Mouse (Mus musculus): ENCODE measurements around the gene Dhtkd1. TPM values are rescaled to one million over a fixed set of nuclear protein-coding genes. Genes with fewer than 3 reads are reported as not detected.

Gene Dhtkd1
- polyA plus RNA-seq, 1 experiment: 7.2 TPM

DNA sequence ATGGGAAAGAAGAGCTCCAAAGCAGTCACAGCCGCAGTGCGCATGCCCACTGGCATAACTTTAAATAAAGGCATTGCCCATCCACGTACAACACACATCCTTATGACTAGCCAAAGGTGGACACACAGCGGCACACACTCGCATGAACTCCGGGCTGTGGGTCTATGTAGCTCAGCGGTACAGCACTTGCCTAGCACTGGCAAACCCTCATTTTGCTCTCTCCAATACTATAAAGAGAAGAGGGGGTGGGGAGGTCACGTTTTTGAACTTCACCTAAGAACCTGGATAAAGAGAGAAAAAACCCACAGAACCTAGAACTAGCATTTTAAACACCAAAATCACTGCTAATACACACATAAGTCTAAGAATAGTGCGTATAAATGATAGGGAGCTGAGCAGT, 1.7 kb downstream of the Dhtkd1 start:
- no peak overlapping the region for H3K4me3 ChIP-seq (replicated peaks; ENCODE audit: insufficient read depth, low read depth, low read length)
- no peak for DNase-seq
- no peak for TF ChIP-seq POLR2A (IDR thresholded peaks at IDR 0.05; ENCODE audit: borderline replicate concordance, insufficient read depth, low read length)
- no peak for TF ChIP-seq CTCF (IDR thresholded peaks at IDR 0.05; ENCODE audit: borderline replicate concordance, insufficient read depth, low read depth, low read length)
- no peak overlapping the region for H3K27ac ChIP-seq (ENCODE audit: insufficient read depth, low read length)
- no peaks in the 10 kb centered on the region; the same call in 1 of the 2 replicates for H3K4me1 ChIP-seq (ENCODE audit: control insufficient read depth, insufficient read depth, low read length)
- 92% methylated on average over 9 of the region's 9 CpGs for WGBS
- H3K27me3 ChIP-seq (ENCODE audit: control insufficient read depth, insufficient read depth, low read length): no peaks in the 10 kb centered on the region

DNA sequence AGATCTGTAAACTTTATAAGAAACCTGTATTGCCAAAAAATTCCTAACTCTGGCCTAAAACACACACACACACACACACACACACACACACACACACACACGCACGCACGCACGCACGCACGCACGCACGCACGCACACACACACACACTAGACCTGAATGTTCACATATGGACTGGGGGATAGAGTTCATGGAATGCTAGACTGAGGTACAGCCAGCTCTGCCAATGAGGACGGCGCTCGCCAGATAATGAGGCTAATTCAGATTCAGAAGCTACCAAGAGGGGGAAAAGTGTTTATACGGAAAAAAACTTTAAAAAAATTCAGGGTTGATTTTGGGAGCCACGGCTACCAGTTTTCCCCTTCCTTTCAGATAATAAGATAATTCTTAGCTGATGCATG, 2.7 kb downstream of the Dhtkd1 start:
- H3K27me3 ChIP-seq (ENCODE audit: control insufficient read depth, insufficient read depth, low read length): no peaks in the 10 kb centered on the region
- 84% methylated on average over 14 of the region's 14 CpGs for WGBS
- no peak for TF ChIP-seq CTCF (IDR thresholded peaks at IDR 0.05; ENCODE audit: borderline replicate concordance, insufficient read depth, low read depth, low read length)
- TF ChIP-seq POLR2A (IDR thresholded peaks at IDR 0.05; ENCODE audit: borderline replicate concordance, insufficient read depth, low read length): no peak
- DNase-seq: no peak
- H3K4me3 ChIP-seq (replicated peaks; ENCODE audit: insufficient read depth, low read depth, low read length): no peak overlapping the region
- no peak overlapping the region for H3K27ac ChIP-seq (ENCODE audit: insufficient read depth, low read length)
- no peaks in the 10 kb centered on the region; the same call in 1 of the 2 replicates for H3K4me1 ChIP-seq (ENCODE audit: control insufficient read depth, insufficient read depth, low read length)

- DNase-seq: no peak
- no peak for TF ChIP-seq POLR2A (IDR thresholded peaks at IDR 0.05; ENCODE audit: borderline replicate concordance, insufficient read depth, low read length)
- no peak for TF ChIP-seq CTCF (IDR thresholded peaks at IDR 0.05; ENCODE audit: borderline replicate concordance, insufficient read depth, low read depth, low read length)
- H3K4me1 ChIP-seq (ENCODE audit: control insufficient read depth, insufficient read depth, low read length): no peaks in the 10 kb centered on the region; the same call in 1 of the 2 replicates
- H3K27me3 ChIP-seq (ENCODE audit: control insufficient read depth, insufficient read depth, low read length): no peaks in the 10 kb centered on the region
- no peak overlapping the region for H3K27ac ChIP-seq (ENCODE audit: insufficient read depth, low read length)
- H3K4me3 ChIP-seq (replicated peaks; ENCODE audit: insufficient read depth, low read depth, low read length): no peak overlapping the region
- whole genome bisulfite sequencing: over 99% methylated on average over 3 of the region's 3 CpGs
These were observed 3.3 kb downstream of the Dhtkd1 start for GRCm38 (mm10) chr2:5939319-5939718.

GRCm38 (mm10) chr2:5936550-5936949, 6.0 kb downstream of the Dhtkd1 start:
- H3K4me3 ChIP-seq (replicated peaks; ENCODE audit: insufficient read depth, low read depth, low read length): no peak overlapping the region
- DNase-seq: no peak
- H3K4me1 ChIP-seq (ENCODE audit: control insufficient read depth, insufficient read depth, low read length): no peaks in the 10 kb centered on the region
- TF ChIP-seq CTCF (IDR thresholded peaks at IDR 0.05; ENCODE audit: borderline replicate concordance, insufficient read depth, low read depth, low read length) (no peak), POLR2A (IDR thresholded peaks at IDR 0.05; ENCODE audit: borderline replicate concordance, insufficient read depth, low read length) (no peak)
- 88% methylated on average over 4 of the region's 4 CpGs for WGBS
- no peak overlapping the region for H3K27ac ChIP-seq (ENCODE audit: insufficient read depth, low read length)
- no peaks in the 10 kb centered on the region for H3K27me3 ChIP-seq (ENCODE audit: control insufficient read depth, insufficient read depth, low read length)

- no peaks in the 10 kb centered on the region for H3K27me3 ChIP-seq (ENCODE audit: control insufficient read depth, insufficient read depth, low read length)
- WGBS: 76% methylated on average over 6 of the region's 6 CpGs
- no peak overlapping the region for H3K27ac ChIP-seq (ENCODE audit: insufficient read depth, low read length)
- no peak for DNase-seq
- TF ChIP-seq POLR2A (IDR thresholded peaks at IDR 0.05; ENCODE audit: borderline replicate concordance, insufficient read depth, low read length) (no peak), CTCF (IDR thresholded peaks at IDR 0.05; ENCODE audit: borderline replicate concordance, insufficient read depth, low read depth, low read length) (no peak)
- no peaks in the 10 kb centered on the region for H3K4me1 ChIP-seq (ENCODE audit: control insufficient read depth, insufficient read depth, low read length)
- H3K4me3 ChIP-seq (replicated peaks; ENCODE audit: insufficient read depth, low read depth, low read length): no peak overlapping the region
These were observed 6.5 kb downstream of the Dhtkd1 start for GRCm38 (mm10) chr2:5936068-5936467.

DNA sequence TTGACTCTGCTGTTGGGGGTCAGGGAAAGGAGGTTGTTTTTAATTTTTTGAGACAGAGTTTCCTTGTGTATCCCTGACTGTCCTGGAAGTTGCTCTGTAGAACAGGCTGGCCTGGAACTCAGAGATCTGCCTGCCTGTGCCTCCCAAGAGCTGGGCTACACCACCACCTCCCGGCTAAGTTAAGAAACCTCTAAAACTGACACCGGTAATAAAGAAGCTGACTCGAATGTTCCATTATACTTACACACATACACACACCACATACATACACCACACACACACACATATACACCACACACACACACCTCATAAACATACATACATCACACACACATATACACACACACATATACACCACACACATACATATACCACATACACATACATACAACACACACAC, 7.7 kb downstream of the Dhtkd1 start:
- 89% methylated on average over 3 of the region's 3 CpGs for WGBS
- DNase-seq: no peak
- no peak overlapping the region for H3K4me3 ChIP-seq (replicated peaks; ENCODE audit: insufficient read depth, low read depth, low read length)
- H3K27ac ChIP-seq (ENCODE audit: insufficient read depth, low read length): no peak overlapping the region
- no peaks in the 10 kb centered on the region for H3K27me3 ChIP-seq (ENCODE audit: control insufficient read depth, insufficient read depth, low read length)
- no peak for TF ChIP-seq CTCF (IDR thresholded peaks at IDR 0.05; ENCODE audit: borderline replicate concordance, insufficient read depth, low read depth, low read length)
- TF ChIP-seq POLR2A (IDR thresholded peaks at IDR 0.05; ENCODE audit: borderline replicate concordance, insufficient read depth, low read length): no peak
- H3K4me1 ChIP-seq (ENCODE audit: control insufficient read depth, insufficient read depth, low read length): no peaks in the 10 kb centered on the region

GRCm38 (mm10) chr2:5931938-5932337, 10.7 kb downstream of the Dhtkd1 start:
- Histone ChIP-seq H3K27me3 (ENCODE audit: control insufficient read depth, insufficient read depth, low read length) (no peaks in the 10 kb centered on the region), H3K27ac (ENCODE audit: insufficient read depth, low read length) (no peak overlapping the region), H3K4me1 (ENCODE audit: control insufficient read depth, insufficient read depth, low read length) (no peaks in the 10 kb centered on the region), H3K4me3 (replicated peaks; ENCODE audit: insufficient read depth, low read depth, low read length) (no peak overlapping the region)
- no peak for DNase-seq
- TF ChIP-seq CTCF (IDR thresholded peaks at IDR 0.05; ENCODE audit: borderline replicate concordance, insufficient read depth, low read depth, low read length) (no peak), POLR2A (IDR thresholded peaks at IDR 0.05; ENCODE audit: borderline replicate concordance, insufficient read depth, low read length) (no peak)
- 93% methylated on average over 5 of the region's 5 CpGs for WGBS

DNA sequence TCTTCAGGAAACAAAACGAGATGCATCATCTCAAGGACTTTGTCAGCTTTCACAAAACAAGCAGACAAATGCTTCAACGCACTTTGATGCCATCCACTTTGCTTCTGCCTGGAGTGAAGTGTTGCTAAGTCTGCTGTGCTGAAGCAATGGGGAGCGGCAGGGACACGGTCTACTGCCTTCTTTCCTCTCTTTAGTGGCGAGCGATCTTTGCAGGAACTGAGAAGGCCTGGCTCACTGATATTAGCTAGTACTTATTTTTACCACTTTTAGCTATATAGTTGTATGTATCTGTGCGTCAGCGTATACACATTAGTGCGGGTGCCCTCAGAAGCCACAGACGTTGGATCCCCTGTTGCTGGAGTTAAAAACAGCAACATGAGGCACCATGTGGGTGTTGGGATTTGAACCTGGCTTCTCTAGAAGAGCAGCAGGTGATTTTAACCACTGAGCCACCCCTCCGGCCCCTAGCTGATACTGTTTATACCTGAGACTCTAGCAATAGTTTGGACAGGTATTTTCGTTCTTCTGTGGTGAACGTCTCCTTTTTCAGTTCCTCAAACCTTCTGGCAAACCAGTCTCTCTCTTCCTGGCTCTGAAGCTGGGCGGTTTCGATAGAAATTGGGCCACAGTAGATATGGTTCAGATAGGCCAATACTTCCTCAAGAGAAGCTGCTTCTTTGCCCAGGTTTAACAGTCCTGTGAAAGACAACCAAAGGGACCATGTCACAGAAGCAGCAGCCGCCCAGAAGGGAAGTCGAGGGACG, 12.1 kb downstream of the Dhtkd1 start:
- Histone ChIP-seq H3K27ac (ENCODE audit: insufficient read depth, low read length) (no peak overlapping the region), H3K4me1 (ENCODE audit: control insufficient read depth, insufficient read depth, low read length) (no peaks in the 10 kb centered on the region), H3K4me3 (replicated peaks; ENCODE audit: insufficient read depth, low read depth, low read length) (no peak overlapping the region), H3K27me3 (ENCODE audit: control insufficient read depth, insufficient read depth, low read length) (no peaks in the 10 kb centered on the region)
- DNase-seq: no peak
- TF ChIP-seq CTCF (IDR thresholded peaks at IDR 0.05; ENCODE audit: borderline replicate concordance, insufficient read depth, low read depth, low read length): no peak
- TF ChIP-seq POLR2A (IDR thresholded peaks at IDR 0.05; ENCODE audit: borderline replicate concordance, insufficient read depth, low read length): no peak
- WGBS: 86% methylated on average over 18 of the region's 18 CpGs

All from cerebellum, adult 2 months (tissue).